Mouse (Mus musculus): ENCODE measurements around the gene Gck. TPM values are rescaled to one million over a fixed set of nuclear protein-coding genes. Genes with fewer than 3 reads are reported as not detected.
"Not testable (repeated sequence)": the region's sequence is repeated elsewhere in the genome, so short reads cannot be mapped to it uniquely, and the experiment has no call there.

Gck gene
- polyA plus RNA-seq, 1 experiment from 2014 or later = 0.72 TPM

- Histone ChIP-seq H3K36me3 (no peaks in the 10 kb centered on the region), H3K4me3 (no peak overlapping the region), H3K9ac (no peak overlapping the region), H3K27me3 (no peaks in the 10 kb centered on the region), H3K4me2 (peak overlapping the region; percentile 84; the same call in 1 of the 2 replicates), H3K27ac (peak overlapping the region; percentile 96; the same call in 1 of the 2 replicates), H3K4me1 (replicated peaks) (peaks cover 42% of the 10 kb centered on the region), H3K9me3 (replicated peaks) (no peaks in the 10 kb centered on the region)
- whole genome bisulfite sequencing = 64% methylated on average over 5 of the region's 5 CpGs
- ATAC-seq (replicated peaks; ENCODE audit: insufficient number of reproducible peaks, insufficient read depth, low FRiP score, low read depth) = no peak
These were observed 4.6 kb upstream of the Gck start for GRCm38 (mm10) chr11:5954435-5954834.

GRCm38 (mm10) chr11:5953130-5953765 is 3.4 kb upstream of the Gck start:
- peaks cover 43% of the 10 kb centered on the region for H3K4me1 ChIP-seq (replicated peaks)
- WGBS = 43% methylated on average over 8 of the region's 8 CpGs
- H3K4me2 ChIP-seq = no peak overlapping the region
- H3K4me3 ChIP-seq = no peak overlapping the region
- no peak for ATAC-seq (replicated peaks; ENCODE audit: insufficient number of reproducible peaks, insufficient read depth, low FRiP score, low read depth)
- peak overlapping the region; percentile 69; the same call in 1 of the 2 replicates for H3K27ac ChIP-seq
- H3K9ac ChIP-seq = no peak overlapping the region
- H3K36me3 ChIP-seq = no peaks in the 10 kb centered on the region
- no peaks in the 10 kb centered on the region for H3K9me3 ChIP-seq (replicated peaks)
- no peaks in the 10 kb centered on the region for H3K27me3 ChIP-seq

GRCm38 (mm10) chr11:5952501-5952900 is 2.6 kb upstream of the Gck start:
- peak overlapping the region; percentile 69 for H3K27ac ChIP-seq
- H3K36me3 ChIP-seq = no peaks in the 10 kb centered on the region
- no peak overlapping the region for H3K9ac ChIP-seq
- 17% methylated on average over 5 of the region's 5 CpGs for WGBS
- no peak; the same call in 1 of the 2 replicates for ATAC-seq (replicated peaks; ENCODE audit: insufficient number of reproducible peaks, insufficient read depth, low FRiP score, low read depth)
- no peaks in the 10 kb centered on the region for H3K9me3 ChIP-seq (replicated peaks)
- H3K4me3 ChIP-seq = no peak overlapping the region
- H3K4me1 ChIP-seq (replicated peaks) = peaks cover 42% of the 10 kb centered on the region
- H3K27me3 ChIP-seq = no peaks in the 10 kb centered on the region
- H3K4me2 ChIP-seq = peak overlapping the region; percentile 5; the same call in 1 of the 2 replicates

- H3K9me3 ChIP-seq (replicated peaks) = no peaks in the 10 kb centered on the region
- no peak overlapping the region for H3K27ac ChIP-seq
- no peaks in the 10 kb centered on the region for H3K36me3 ChIP-seq
- no peak for ATAC-seq (replicated peaks; ENCODE audit: insufficient number of reproducible peaks, insufficient read depth, low FRiP score, low read depth)
- H3K9ac ChIP-seq = no peak overlapping the region
- no peak overlapping the region for H3K4me3 ChIP-seq
- H3K27me3 ChIP-seq = no peaks in the 10 kb centered on the region
- peaks cover 23% of the 10 kb centered on the region for H3K4me1 ChIP-seq (replicated peaks)
- no peak overlapping the region for H3K4me2 ChIP-seq
- WGBS = 49% methylated on average over 10 of the region's 10 CpGs
These were observed 1.2 kb downstream of the Gck start for GRCm38 (mm10) chr11:5948546-5949250.

- Histone ChIP-seq H3K9me3 (replicated peaks) (no peaks in the 10 kb centered on the region), H3K4me2 (no peak overlapping the region), H3K4me1 (replicated peaks) (peaks cover 16% of the 10 kb centered on the region), H3K4me3 (no peak overlapping the region), H3K27ac (no peak overlapping the region), H3K36me3 (no peaks in the 10 kb centered on the region), H3K27me3 (no peaks in the 10 kb centered on the region), H3K9ac (no peak overlapping the region)
- no peak for ATAC-seq (replicated peaks; ENCODE audit: insufficient number of reproducible peaks, insufficient read depth, low FRiP score, low read depth)
- WGBS = 52% methylated on average over 4 of the region's 4 CpGs
These were observed 2.1 kb downstream of the Gck start for GRCm38 (mm10) chr11:5947796-5948195.

GRCm38 (mm10) chr11:5945096-5945495 is 4.8 kb downstream of the Gck start:
- no peak overlapping the region for H3K27ac ChIP-seq
- H3K27me3 ChIP-seq = no peaks in the 10 kb centered on the region
- no peak overlapping the region for H3K4me3 ChIP-seq
- H3K4me2 ChIP-seq = no peak overlapping the region
- 71% methylated on average over 2 of the region's 2 CpGs for WGBS
- ATAC-seq (replicated peaks; ENCODE audit: insufficient number of reproducible peaks, insufficient read depth, low FRiP score, low read depth) = no peak
- no peaks in the 10 kb centered on the region for H3K9me3 ChIP-seq (replicated peaks)
- no peaks in the 10 kb centered on the region for H3K36me3 ChIP-seq
- H3K9ac ChIP-seq = no peak overlapping the region
- peaks cover 8% of the 10 kb centered on the region; the same call in 1 of the 2 replicates for H3K4me1 ChIP-seq (replicated peaks)

- no peaks in the 10 kb centered on the region for H3K9me3 ChIP-seq (replicated peaks)
- WGBS = 64% methylated on average over 6 of the region's 6 CpGs
- no peak overlapping the region for H3K4me2 ChIP-seq
- H3K9ac ChIP-seq = no peak overlapping the region
- H3K36me3 ChIP-seq = no peaks in the 10 kb centered on the region
- ATAC-seq (replicated peaks; ENCODE audit: insufficient number of reproducible peaks, insufficient read depth, low FRiP score, low read depth) = no peak
- no peaks in the 10 kb centered on the region for H3K27me3 ChIP-seq
- H3K4me3 ChIP-seq = no peak overlapping the region
- H3K27ac ChIP-seq = no peak overlapping the region
- H3K4me1 ChIP-seq (replicated peaks) = no peaks in the 10 kb centered on the region
These were observed 6.9 kb downstream of the Gck start for GRCm38 (mm10) chr11:5942966-5943365.

- not testable (repeated sequence) for H3K4me3 ChIP-seq
These were observed 15.3 kb downstream of the Gck start for GRCm38 (mm10) chr11:5934531-5934930.

GRCm38 (mm10) chr11:5931947-5932346 is 17.9 kb downstream of the Gck start:
- not testable (repeated sequence) for H3K36me3 ChIP-seq; H3K4me2 ChIP-seq; H3K9ac ChIP-seq; H3K4me1 ChIP-seq (replicated peaks); ATAC-seq (replicated peaks; ENCODE audit: insufficient number of reproducible peaks, insufficient read depth, low FRiP score, low read depth); H3K4me3 ChIP-seq; H3K27me3 ChIP-seq; H3K27ac ChIP-seq; H3K9me3 ChIP-seq (replicated peaks)
- WGBS = 90% methylated on average over 6 of the region's 6 CpGs

More at GRCm38 (mm10) chr11:5934531-5934930, 15.3 kb downstream of the Gck start:
- ATAC-seq (replicated peaks; ENCODE audit: insufficient number of reproducible peaks, insufficient read depth, low FRiP score, low read depth); H3K4me2 ChIP-seq; H3K36me3 ChIP-seq; H3K27ac ChIP-seq; H3K9me3 ChIP-seq (replicated peaks); H3K27me3 ChIP-seq; H3K9ac ChIP-seq; H3K4me1 ChIP-seq (replicated peaks): not testable (repeated sequence)
- 89% methylated on average over 11 of the region's 11 CpGs for WGBS

- no peaks in the 10 kb centered on the region for H3K27me3 ChIP-seq
- WGBS = 82% methylated on average over 1 of the region's 1 CpGs
- H3K4me3 ChIP-seq = no peak overlapping the region
- no peaks in the 10 kb centered on the region for H3K4me1 ChIP-seq (replicated peaks)
- no peak overlapping the region for H3K27ac ChIP-seq
- no peak overlapping the region for H3K4me2 ChIP-seq
- no peak overlapping the region for H3K9ac ChIP-seq
- ATAC-seq (replicated peaks; ENCODE audit: insufficient number of reproducible peaks, insufficient read depth, low FRiP score, low read depth) = no peak
- no peaks in the 10 kb centered on the region for H3K36me3 ChIP-seq
- H3K9me3 ChIP-seq (replicated peaks) = 0 out of 2 replicates have a peak, but pooled peaks cover 8% of the 10 kb centered on the region
These were observed 19.3 kb downstream of the Gck start for GRCm38 (mm10) chr11:5930578-5930977.

GRCm38 (mm10) chr11:5926696-5927220 is 23.1 kb downstream of the Gck start:
- Histone ChIP-seq H3K4me1 (replicated peaks) (no peaks in the 10 kb centered on the region), H3K27ac (no peak overlapping the region), H3K9ac (no peak overlapping the region), H3K4me2 (no peak overlapping the region), H3K9me3 (replicated peaks) (0 out of 2 replicates have a peak, but pooled peaks cover 2% of the 10 kb centered on the region), H3K36me3 (no peaks in the 10 kb centered on the region), H3K4me3 (no peak overlapping the region), H3K27me3 (no peaks in the 10 kb centered on the region)
- WGBS = 75% methylated on average over 3 of the region's 3 CpGs
- ATAC-seq (replicated peaks; ENCODE audit: insufficient number of reproducible peaks, insufficient read depth, low FRiP score, low read depth) = no peak
